Mouse (Mus musculus): ENCODE measurements around the gene Mid1. TPM values are rescaled to one million over a fixed set of nuclear protein-coding genes. Genes with fewer than 3 reads are reported as not detected.

The Mid1 gene
- total and polyA plus RNA-seq, 2 experiments: 1.7 to 2.5 TPM

DNA sequence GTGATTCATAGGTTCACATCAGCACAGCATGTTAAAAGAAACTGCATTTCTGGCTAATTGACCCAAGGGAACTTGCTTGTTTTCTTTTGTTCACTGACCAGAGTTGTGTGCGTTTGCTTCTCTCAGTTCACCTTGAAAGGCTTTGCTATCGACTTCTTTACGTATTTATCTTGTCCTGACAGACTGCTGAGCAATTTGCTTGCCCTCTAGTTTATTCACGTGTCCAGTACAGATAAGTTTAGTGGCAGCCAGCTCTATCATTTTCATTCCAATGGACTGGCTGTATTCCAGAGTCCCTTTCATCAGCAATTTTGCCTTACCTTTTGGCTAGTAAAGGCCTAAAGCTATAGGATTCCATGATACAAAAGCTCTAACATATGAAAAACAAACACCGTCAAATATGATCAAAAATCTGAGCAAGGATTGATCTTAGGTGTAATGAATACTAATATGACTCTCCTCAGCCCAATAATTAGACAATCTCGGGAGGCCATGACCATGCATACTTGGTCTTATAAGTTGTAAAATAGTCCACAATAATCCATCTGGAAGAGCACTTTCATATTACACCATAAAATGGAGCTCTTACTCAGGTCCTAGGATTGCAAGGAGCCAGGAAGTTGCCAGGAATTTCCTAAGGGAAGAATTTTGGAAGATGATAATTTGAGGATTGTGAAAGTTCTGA lies 7.4 kb downstream of the Mid1 start:
- no peak overlapping the region for H3K9ac ChIP-seq (ENCODE audit: low read depth, low read length)
- H3K27ac ChIP-seq (replicated peaks; ENCODE audit: insufficient read depth, low read depth, low read length): no peak overlapping the region
- TF ChIP-seq POLR2A (IDR thresholded peaks at IDR 0.05; ENCODE audit: extremely low read depth, insufficient read depth, low read length) (no peak), CTCF (IDR thresholded peaks at IDR 0.05; ENCODE audit: low read depth, low read length) (no peak)
- H3K79me2 ChIP-seq (ENCODE audit: control insufficient read depth, insufficient read depth, low read length): no peaks in the 10 kb centered on the region
- no peaks in the 10 kb centered on the region for H3K4me1 ChIP-seq (ENCODE audit: control insufficient read depth, insufficient read depth, low read length)
- 31% methylated on average over 6 of the region's 6 CpGs for WGBS
- no peaks in the 10 kb centered on the region for H3K36me3 ChIP-seq (ENCODE audit: control insufficient read depth, insufficient read depth, low read length)
- H3K27me3 ChIP-seq (ENCODE audit: control insufficient read depth, insufficient read depth, low read length): no peaks in the 10 kb centered on the region
- H3K4me3 ChIP-seq (ENCODE audit: insufficient read depth, low read depth, low read length): no peak overlapping the region
- no peak for DNase-seq (ENCODE audit: extremely low read depth, low read depth, low spot score)

DNA sequence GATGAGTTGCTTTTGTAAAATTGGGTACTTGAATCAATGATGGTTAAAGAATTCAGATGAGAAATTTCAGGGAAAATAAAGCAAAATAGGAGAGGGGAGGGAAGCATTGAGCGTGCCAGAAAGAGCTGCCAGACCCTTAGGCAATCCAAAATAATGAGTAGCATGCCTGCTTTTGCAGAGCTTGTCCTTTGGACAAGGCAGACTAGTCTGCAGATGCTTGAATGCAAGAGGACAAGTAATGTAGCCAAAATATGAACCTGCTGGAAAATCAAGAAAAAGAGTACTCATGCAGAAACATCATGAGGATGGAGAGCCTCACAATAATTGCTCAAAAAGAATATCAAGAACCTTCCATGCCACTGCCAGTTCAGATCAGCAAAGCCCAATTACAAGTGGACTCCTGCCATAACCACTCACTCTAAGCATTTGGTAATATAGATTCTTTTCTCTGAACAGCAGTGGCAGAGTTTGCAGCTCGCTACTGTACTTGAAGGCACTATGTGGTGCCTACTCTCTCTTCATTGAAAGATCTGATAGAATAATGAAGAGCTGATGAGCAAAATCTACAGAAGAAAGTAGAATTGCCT lies 19.1 kb downstream of the Mid1 start:
- no peak overlapping the region for H3K9ac ChIP-seq (ENCODE audit: low read depth, low read length)
- H3K36me3 ChIP-seq (ENCODE audit: control insufficient read depth, insufficient read depth, low read length): no peaks in the 10 kb centered on the region
- no peak for TF ChIP-seq CTCF (IDR thresholded peaks at IDR 0.05; ENCODE audit: low read depth, low read length)
- TF ChIP-seq POLR2A (IDR thresholded peaks at IDR 0.05; ENCODE audit: extremely low read depth, insufficient read depth, low read length): no peak
- no peak overlapping the region for H3K4me3 ChIP-seq (ENCODE audit: insufficient read depth, low read depth, low read length)
- no peaks in the 10 kb centered on the region for H3K4me1 ChIP-seq (ENCODE audit: control insufficient read depth, insufficient read depth, low read length)
- H3K27me3 ChIP-seq (ENCODE audit: control insufficient read depth, insufficient read depth, low read length): no peaks in the 10 kb centered on the region
- H3K79me2 ChIP-seq (ENCODE audit: control insufficient read depth, insufficient read depth, low read length): no peaks in the 10 kb centered on the region
- WGBS: 88% methylated on average over 2 of the region's 2 CpGs
- H3K27ac ChIP-seq (replicated peaks; ENCODE audit: insufficient read depth, low read depth, low read length): no peak overlapping the region
- no peak for DNase-seq (ENCODE audit: extremely low read depth, low read depth, low spot score)

DNA sequence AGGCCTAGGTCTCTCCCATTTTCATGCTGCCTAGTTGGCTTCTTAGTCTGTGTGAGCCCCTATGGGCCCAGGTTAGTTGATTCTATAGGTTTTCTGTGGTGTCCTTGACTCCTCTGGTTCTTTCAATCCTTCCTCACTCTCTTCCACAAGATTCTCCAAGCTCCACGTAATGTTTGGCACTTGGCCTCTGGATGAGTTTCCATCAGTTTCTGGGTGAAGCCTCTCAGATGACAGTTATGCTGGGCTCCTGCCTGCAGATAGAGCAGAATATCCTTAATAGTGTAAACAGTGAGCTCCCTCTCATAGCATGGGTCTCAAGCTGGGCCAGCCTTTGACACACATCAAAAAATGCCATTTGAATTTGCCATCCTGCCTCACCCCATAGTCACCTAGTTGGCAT lies 38.5 kb downstream of the Mid1 start:
- TF ChIP-seq POLR2A (IDR thresholded peaks at IDR 0.05; ENCODE audit: extremely low read depth, insufficient read depth, low read length): no peak
- no peaks in the 10 kb centered on the region for H3K27me3 ChIP-seq (ENCODE audit: control insufficient read depth, insufficient read depth, low read length)
- no peak overlapping the region for H3K9ac ChIP-seq (ENCODE audit: low read depth, low read length)
- no peaks in the 10 kb centered on the region for H3K4me1 ChIP-seq (ENCODE audit: control insufficient read depth, insufficient read depth, low read length)
- H3K27ac ChIP-seq (replicated peaks; ENCODE audit: insufficient read depth, low read depth, low read length): no peak overlapping the region
- DNase-seq (ENCODE audit: extremely low read depth, low read depth, low spot score): no peak
- H3K36me3 ChIP-seq (ENCODE audit: control insufficient read depth, insufficient read depth, low read length): no peaks in the 10 kb centered on the region
- H3K79me2 ChIP-seq (ENCODE audit: control insufficient read depth, insufficient read depth, low read length): no peaks in the 10 kb centered on the region
- 94% methylated on average over 1 of the region's 1 CpGs for WGBS
- no peak overlapping the region for H3K4me3 ChIP-seq (ENCODE audit: insufficient read depth, low read depth, low read length)

DNA sequence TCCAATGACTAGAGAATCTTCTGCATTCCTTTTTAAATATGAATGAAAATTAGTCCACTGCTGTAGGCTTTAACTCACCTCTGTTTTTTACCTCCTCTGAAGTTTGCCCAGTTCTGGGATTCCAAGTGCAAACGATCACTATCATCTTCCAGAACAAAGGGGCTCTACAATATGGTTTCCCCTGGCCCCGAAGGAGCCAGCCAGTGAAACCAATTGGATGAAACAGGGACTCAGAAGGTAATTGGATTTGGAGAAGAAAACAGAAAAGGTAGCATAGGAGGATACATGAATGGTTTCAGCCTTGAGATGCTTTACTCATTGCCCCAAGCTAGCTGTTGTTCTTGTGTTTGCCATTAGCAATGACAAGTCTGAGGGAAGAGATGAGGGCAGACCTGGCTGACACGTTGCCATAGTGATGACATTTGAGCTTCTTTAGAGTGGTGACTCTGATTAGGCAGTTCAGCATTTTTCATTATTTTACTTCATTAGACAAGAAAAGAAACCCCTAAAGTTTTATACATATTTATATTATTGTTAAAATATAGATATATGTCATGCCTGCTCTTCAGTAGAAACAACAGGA lies 50.5 kb downstream of the Mid1 start:
- Histone ChIP-seq H3K79me2 (ENCODE audit: control insufficient read depth, insufficient read depth, low read length) (no peaks in the 10 kb centered on the region), H3K36me3 (ENCODE audit: control insufficient read depth, insufficient read depth, low read length) (no peaks in the 10 kb centered on the region), H3K4me1 (ENCODE audit: control insufficient read depth, insufficient read depth, low read length) (no peaks in the 10 kb centered on the region), H3K4me3 (ENCODE audit: insufficient read depth, low read depth, low read length) (no peak overlapping the region), H3K27me3 (ENCODE audit: control insufficient read depth, insufficient read depth, low read length) (no peaks in the 10 kb centered on the region), H3K9ac (ENCODE audit: low read depth, low read length) (no peak overlapping the region), H3K27ac (replicated peaks; ENCODE audit: insufficient read depth, low read depth, low read length) (no peak overlapping the region)
- DNase-seq (ENCODE audit: extremely low read depth, low read depth, low spot score): no peak
- TF ChIP-seq CTCF (IDR thresholded peaks at IDR 0.05; ENCODE audit: low read depth, low read length) (no peak), POLR2A (IDR thresholded peaks at IDR 0.05; ENCODE audit: extremely low read depth, insufficient read depth, low read length) (no peak)
- 63% methylated on average over 3 of the region's 3 CpGs for WGBS

DNA sequence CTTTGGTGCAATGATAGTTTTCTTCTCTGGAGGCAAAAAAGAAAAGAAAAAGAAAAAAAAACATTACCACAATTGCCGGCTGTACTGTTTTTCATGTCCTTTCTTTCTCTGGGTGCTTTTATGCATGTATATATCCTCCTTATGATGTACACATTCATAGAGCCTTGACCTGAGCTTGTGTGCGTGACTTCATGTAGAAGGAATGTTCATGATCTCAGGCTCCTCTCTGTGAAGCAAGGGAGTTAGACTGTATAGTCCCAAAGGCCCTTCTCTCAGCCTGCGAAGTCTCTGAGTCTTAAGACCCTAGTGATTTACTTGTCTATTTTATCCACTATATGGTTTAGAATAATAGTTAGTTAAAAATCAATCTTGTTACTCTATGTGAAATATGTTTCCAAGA lies 73.0 kb downstream of the Mid1 start:
- H3K27me3 ChIP-seq (ENCODE audit: control insufficient read depth, insufficient read depth, low read length): no peaks in the 10 kb centered on the region
- H3K9ac ChIP-seq (ENCODE audit: low read depth, low read length): no peak overlapping the region
- H3K27ac ChIP-seq (replicated peaks; ENCODE audit: insufficient read depth, low read depth, low read length): no peak overlapping the region
- TF ChIP-seq POLR2A (IDR thresholded peaks at IDR 0.05; ENCODE audit: extremely low read depth, insufficient read depth, low read length) (no peak), CTCF (IDR thresholded peaks at IDR 0.05; ENCODE audit: low read depth, low read length) (no peak)
- no peaks in the 10 kb centered on the region for H3K36me3 ChIP-seq (ENCODE audit: control insufficient read depth, insufficient read depth, low read length)
- no peak overlapping the region for H3K4me3 ChIP-seq (ENCODE audit: insufficient read depth, low read depth, low read length)
- no peaks in the 10 kb centered on the region for H3K79me2 ChIP-seq (ENCODE audit: control insufficient read depth, insufficient read depth, low read length)
- 99% methylated on average over 3 of the region's 3 CpGs for WGBS
- no peaks in the 10 kb centered on the region for H3K4me1 ChIP-seq (ENCODE audit: control insufficient read depth, insufficient read depth, low read length)
- DNase-seq (ENCODE audit: extremely low read depth, low read depth, low spot score): no peak

DNA sequence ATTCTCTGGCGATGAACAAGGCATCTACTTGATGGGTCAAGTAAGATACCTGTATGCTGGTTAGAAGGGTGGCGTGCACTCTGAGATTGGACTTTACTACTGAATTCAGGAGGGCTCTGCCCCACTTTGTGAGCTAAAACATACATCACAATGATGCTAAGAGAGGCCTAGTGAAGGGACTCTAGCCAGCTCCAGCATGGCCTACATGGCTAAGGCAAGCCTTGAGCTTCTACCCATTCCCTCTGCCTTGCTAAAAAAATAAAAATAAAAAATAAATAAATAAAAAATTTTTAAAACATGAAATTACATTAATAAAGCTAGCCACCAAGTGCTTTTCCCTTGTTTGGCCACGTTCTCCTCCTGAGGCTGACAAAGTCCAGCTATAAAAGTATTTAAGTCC lies 94.5 kb downstream of the Mid1 start, which contains the start of gene 4933400A11Rik:
TSS of gene 4933400A11Rik (minus strand) at position 101 of the 400 bp plus-strand sequence.
- no peak for DNase-seq (ENCODE audit: extremely low read depth, low read depth, low spot score)
- Histone ChIP-seq H3K27me3 (ENCODE audit: control insufficient read depth, insufficient read depth, low read length) (no peaks in the 10 kb centered on the region), H3K4me3 (ENCODE audit: insufficient read depth, low read depth, low read length) (no peak within 1 kb of the TSS), H3K9ac (ENCODE audit: low read depth, low read length) (no peak within 1 kb of the TSS), H3K79me2 (ENCODE audit: control insufficient read depth, insufficient read depth, low read length) (no peaks in the 10 kb centered on the region), H3K27ac (replicated peaks; ENCODE audit: insufficient read depth, low read depth, low read length) (no peak within 1 kb of the TSS), H3K36me3 (ENCODE audit: control insufficient read depth, insufficient read depth, low read length) (no peaks in the 10 kb centered on the region), H3K4me1 (ENCODE audit: control insufficient read depth, insufficient read depth, low read length) (no peaks in the 10 kb centered on the region)
- TF ChIP-seq CTCF (IDR thresholded peaks at IDR 0.05; ENCODE audit: low read depth, low read length) (no peak), POLR2A (IDR thresholded peaks at IDR 0.05; ENCODE audit: extremely low read depth, insufficient read depth, low read length) (no peak)
- 100% methylated on average over 3 of the region's 3 CpGs for WGBS
